Mouse (Mus musculus): ENCODE results near the gene Rangrf. TPM values are rescaled to one million over a fixed set of nuclear protein-coding genes. Genes with fewer than 3 reads are reported as not detected.

Rangrf gene
- polyA plus RNA-seq, 1 experiment from 2014 or later: 60.4 TPM

- Histone ChIP-seq H3K9ac (ENCODE audit: low read length) (no peak overlapping the region), H3K4me1 (ENCODE audit: control insufficient read depth, insufficient read depth, low read length) (no peaks in the 10 kb centered on the region), H3K36me3 (ENCODE audit: control insufficient read depth, insufficient read depth, low read length) (no peaks in the 10 kb centered on the region), H3K27ac (ENCODE audit: low read depth, low read length) (no peak overlapping the region), H3K27me3 (ENCODE audit: control insufficient read depth, insufficient read depth, low read length) (peaks cover 16% of the 10 kb centered on the region), H3K9me3 (ENCODE audit: control insufficient read depth, low read length) (no peaks in the 10 kb centered on the region), H3K4me3 (ENCODE audit: low read depth, low read length) (no peak overlapping the region), H3K4me2 (ENCODE audit: low read depth) (no peak overlapping the region)
- ATAC-seq (ENCODE audit: insufficient read depth, low FRiP score, low TSS enrichment) (no peak), DNase-seq (ENCODE audit: low spot score) (no peak)
- WGBS: 65% methylated on average over 1 of the region's 1 CpGs
These were observed 17.0 kb downstream of the Rangrf start for GRCm38 (mm10) chr11:68957971-68958370.

- no peaks in the 10 kb centered on the region for H3K36me3 ChIP-seq (ENCODE audit: control insufficient read depth, insufficient read depth, low read length)
- no peak within 1 kb of the TSS for H3K27ac ChIP-seq (ENCODE audit: low read depth, low read length)
- no peaks in the 10 kb centered on the region for H3K4me1 ChIP-seq (ENCODE audit: control insufficient read depth, insufficient read depth, low read length)
- H3K4me3 ChIP-seq (ENCODE audit: low read depth, low read length): 0 out of 2 replicates have a peak within 1 kb of the TSS, but pooled peaks have one; percentile 2
- no peaks in the 10 kb centered on the region for H3K9me3 ChIP-seq (ENCODE audit: control insufficient read depth, low read length)
- H3K27me3 ChIP-seq (ENCODE audit: control insufficient read depth, insufficient read depth, low read length): peaks cover 17% of the 10 kb centered on the region
- H3K4me2 ChIP-seq (ENCODE audit: low read depth): no peak within 1 kb of the TSS
- no peak for ATAC-seq (ENCODE audit: insufficient read depth, low FRiP score, low TSS enrichment)
- 37% methylated on average over 8 of the region's 8 CpGs for WGBS
- no peak within 1 kb of the TSS; the same call in 1 of the 2 replicates for H3K9ac ChIP-seq (ENCODE audit: low read length)
- no peak for DNase-seq (ENCODE audit: low spot score)
These were observed 17.7 kb downstream of the Rangrf start, which contains the start of gene Arhgef15 for GRCm38 (mm10) chr11:68957308-68957707. TSS of gene Arhgef15 (minus strand) at chr11:68957480.

- Histone ChIP-seq H3K36me3 (ENCODE audit: control insufficient read depth, insufficient read depth, low read length) (no peaks in the 10 kb centered on the region), H3K27ac (ENCODE audit: low read depth, low read length) (no peak overlapping the region), H3K4me1 (ENCODE audit: control insufficient read depth, insufficient read depth, low read length) (no peaks in the 10 kb centered on the region), H3K9ac (ENCODE audit: low read length) (no peak overlapping the region; the same call in 1 of the 2 replicates), H3K4me3 (ENCODE audit: low read depth, low read length) (0 out of 2 replicates have a peak overlapping the region, but pooled peaks have one; percentile 2), H3K9me3 (ENCODE audit: control insufficient read depth, low read length) (no peaks in the 10 kb centered on the region), H3K27me3 (ENCODE audit: control insufficient read depth, insufficient read depth, low read length) (peaks cover 20% of the 10 kb centered on the region), H3K4me2 (ENCODE audit: low read depth) (no peak overlapping the region)
- ATAC-seq (ENCODE audit: insufficient read depth, low FRiP score, low TSS enrichment): no peak
- WGBS: 29% methylated on average over 13 of the region's 13 CpGs
- DNase-seq (ENCODE audit: low spot score): no peak
These were observed 18.3 kb downstream of the Rangrf start for GRCm38 (mm10) chr11:68956697-68957096.

GRCm38 (mm10) chr11:68956107-68956506 lies 18.9 kb downstream of the Rangrf start:
- Histone ChIP-seq H3K9me3 (ENCODE audit: control insufficient read depth, low read length) (no peaks in the 10 kb centered on the region), H3K27ac (ENCODE audit: low read depth, low read length) (no peak overlapping the region), H3K4me3 (ENCODE audit: low read depth, low read length) (no peak overlapping the region), H3K4me2 (ENCODE audit: low read depth) (no peak overlapping the region), H3K9ac (ENCODE audit: low read length) (no peak overlapping the region), H3K36me3 (ENCODE audit: control insufficient read depth, insufficient read depth, low read length) (no peaks in the 10 kb centered on the region), H3K27me3 (ENCODE audit: control insufficient read depth, insufficient read depth, low read length) (peaks cover 20% of the 10 kb centered on the region), H3K4me1 (ENCODE audit: control insufficient read depth, insufficient read depth, low read length) (no peaks in the 10 kb centered on the region)
- ATAC-seq (ENCODE audit: insufficient read depth, low FRiP score, low TSS enrichment) (no peak), DNase-seq (ENCODE audit: low spot score) (no peak)
- WGBS: 47% methylated on average over 3 of the region's 3 CpGs

GRCm38 (mm10) chr11:68955473-68955872 lies 19.5 kb downstream of the Rangrf start:
- Histone ChIP-seq H3K4me1 (ENCODE audit: control insufficient read depth, insufficient read depth, low read length) (no peaks in the 10 kb centered on the region), H3K4me3 (ENCODE audit: low read depth, low read length) (no peak overlapping the region; the same call in 1 of the 2 replicates), H3K9me3 (ENCODE audit: control insufficient read depth, low read length) (no peaks in the 10 kb centered on the region), H3K36me3 (ENCODE audit: control insufficient read depth, insufficient read depth, low read length) (no peaks in the 10 kb centered on the region), H3K9ac (ENCODE audit: low read length) (no peak overlapping the region), H3K27me3 (ENCODE audit: control insufficient read depth, insufficient read depth, low read length) (peaks cover 20% of the 10 kb centered on the region), H3K27ac (ENCODE audit: low read depth, low read length) (no peak overlapping the region), H3K4me2 (ENCODE audit: low read depth) (peak overlapping the region; percentile 43)
- WGBS: 65% methylated on average over 5 of the region's 5 CpGs
- DNase-seq (ENCODE audit: low spot score) (no peak), ATAC-seq (ENCODE audit: insufficient read depth, low FRiP score, low TSS enrichment) (no peak)

- H3K9ac ChIP-seq (ENCODE audit: low read length): peak overlapping the region; percentile 36
- H3K4me3 ChIP-seq (ENCODE audit: low read depth, low read length): peak overlapping the region; percentile 14
- no peaks in the 10 kb centered on the region for H3K36me3 ChIP-seq (ENCODE audit: control insufficient read depth, insufficient read depth, low read length)
- DNase-seq (ENCODE audit: low spot score) (no peak), ATAC-seq (ENCODE audit: insufficient read depth, low FRiP score, low TSS enrichment) (no peak)
- no peak overlapping the region for H3K27ac ChIP-seq (ENCODE audit: low read depth, low read length)
- WGBS: 1% methylated on average over 17 of the region's 17 CpGs
- no peaks in the 10 kb centered on the region for H3K9me3 ChIP-seq (ENCODE audit: control insufficient read depth, low read length)
- H3K27me3 ChIP-seq (ENCODE audit: control insufficient read depth, insufficient read depth, low read length): peaks cover 20% of the 10 kb centered on the region
- peak overlapping the region; percentile 43 for H3K4me2 ChIP-seq (ENCODE audit: low read depth)
- no peaks in the 10 kb centered on the region for H3K4me1 ChIP-seq (ENCODE audit: control insufficient read depth, insufficient read depth, low read length)
These were observed 20.6 kb downstream of the Rangrf start for GRCm38 (mm10) chr11:68954408-68954807.

- Histone ChIP-seq H3K27ac (ENCODE audit: low read depth, low read length) (no peak overlapping the region), H3K4me3 (ENCODE audit: low read depth, low read length) (peak overlapping the region; percentile 14)
- no peak for DNase-seq (ENCODE audit: low spot score)
These were observed 21.1 kb downstream of the Rangrf start for GRCm38 (mm10) chr11:68953903-68954302.

GRCm38 (mm10) chr11:68947542-68947993 lies 27.4 kb downstream of the Rangrf start:
- Histone ChIP-seq H3K9ac (ENCODE audit: low read length) (peak overlapping the region; percentile 26; the same call in 1 of the 2 replicates), H3K4me1 (ENCODE audit: control insufficient read depth, insufficient read depth, low read length) (no peaks in the 10 kb centered on the region), H3K9me3 (ENCODE audit: control insufficient read depth, low read length) (no peaks in the 10 kb centered on the region), H3K27ac (ENCODE audit: low read depth, low read length) (no peak overlapping the region), H3K36me3 (ENCODE audit: control insufficient read depth, insufficient read depth, low read length) (no peaks in the 10 kb centered on the region), H3K4me3 (ENCODE audit: low read depth, low read length) (no peak overlapping the region), H3K27me3 (ENCODE audit: control insufficient read depth, insufficient read depth, low read length) (peaks cover 11% of the 10 kb centered on the region; the same call in 1 of the 2 replicates), H3K4me2 (ENCODE audit: low read depth) (peak overlapping the region; percentile 29)
- DNase-seq (ENCODE audit: low spot score) (no peak), ATAC-seq (ENCODE audit: insufficient read depth, low FRiP score, low TSS enrichment) (no peak)
- 4% methylated on average over 12 of the region's 12 CpGs for WGBS

More at GRCm38 (mm10) chr11:68953903-68954302, 21.1 kb downstream of the Rangrf start:
- Histone ChIP-seq H3K9ac (ENCODE audit: low read length) (no peak overlapping the region; the same call in 1 of the 2 replicates), H3K4me2 (ENCODE audit: low read depth) (peak overlapping the region; percentile 43), H3K36me3 (ENCODE audit: control insufficient read depth, insufficient read depth, low read length) (no peaks in the 10 kb centered on the region), H3K27me3 (ENCODE audit: control insufficient read depth, insufficient read depth, low read length) (peaks cover 20% of the 10 kb centered on the region), H3K4me1 (ENCODE audit: control insufficient read depth, insufficient read depth, low read length) (no peaks in the 10 kb centered on the region), H3K9me3 (ENCODE audit: control insufficient read depth, low read length) (no peaks in the 10 kb centered on the region)
- ATAC-seq (ENCODE audit: insufficient read depth, low FRiP score, low TSS enrichment): no peak
- 4% methylated on average over 13 of the region's 13 CpGs for WGBS

GRCm38 (mm10) chr11:68946806-68947440 lies 28.1 kb downstream of the Rangrf start:
- no peak for DNase-seq (ENCODE audit: low spot score)
- no peak for ATAC-seq (ENCODE audit: insufficient read depth, low FRiP score, low TSS enrichment)
- no peaks in the 10 kb centered on the region for H3K4me1 ChIP-seq (ENCODE audit: control insufficient read depth, insufficient read depth, low read length)
- H3K27ac ChIP-seq (ENCODE audit: low read depth, low read length): no peak overlapping the region
- WGBS: 9% methylated on average over 14 of the region's 16 CpGs
- no peaks in the 10 kb centered on the region for H3K36me3 ChIP-seq (ENCODE audit: control insufficient read depth, insufficient read depth, low read length)
- no peak overlapping the region for H3K9ac ChIP-seq (ENCODE audit: low read length)
- peak overlapping the region; percentile 6; the same call in 1 of the 2 replicates for H3K4me3 ChIP-seq (ENCODE audit: low read depth, low read length)
- peaks cover 11% of the 10 kb centered on the region; the same call in 1 of the 2 replicates for H3K27me3 ChIP-seq (ENCODE audit: control insufficient read depth, insufficient read depth, low read length)
- H3K9me3 ChIP-seq (ENCODE audit: control insufficient read depth, low read length): no peaks in the 10 kb centered on the region
- H3K4me2 ChIP-seq (ENCODE audit: low read depth): peak overlapping the region; percentile 29; the same call in 1 of the 2 replicates
